Mouse (Mus musculus) forebrain, embryonic 10.5 days (tissue): ENCODE data around the gene Oas2. TPM values are rescaled to one million over a fixed set of nuclear protein-coding genes. Genes with fewer than 3 reads are reported as not detected.

Source experiments
- DNase-seq: peaks from one replicate; pipeline ENCODE4 v3.0.0-alpha.2; 2017; ENCODE audit warnings: low spot score; ENCODE audit errors: extremely low spot score
- H3K27ac ChIP-seq: fragments of 300-500 bp; sonication (generic); 2 replicates; pipeline ENCODE4 v1.5.1; 2016; ENCODE audit warnings: mild to moderate bottlenecking
- H3K27me3 ChIP-seq: fragments of 300-500 bp; sonication (generic); 2 replicates; pipeline ENCODE4 v1.6.1; 2016; ENCODE audit warnings: mild to moderate bottlenecking; ENCODE audit not compliant: poor library complexity, severe bottlenecking
- H3K36me3 ChIP-seq: fragments of 300-500 bp; sonication (generic); replicated peaks from 2 replicates; pipeline ENCODE4 v1.6.1; 2016; ENCODE audit warnings: mild to moderate bottlenecking, moderate library complexity
- H3K4me1 ChIP-seq: fragments of 300-500 bp; sonication (generic); 2 replicates; pipeline ENCODE4 v1.6.1; 2016
- H3K4me3 ChIP-seq: fragments of 300-500 bp; sonication (generic); 2 replicates; pipeline ENCODE4 v1.5.1; 2016; ENCODE audit warnings: mild to moderate bottlenecking, moderate library complexity
- H3K9me3 ChIP-seq: fragments of 300-500 bp; sonication (generic); 2 replicates; pipeline ENCODE4 v1.6.1; 2016; ENCODE audit warnings: mild to moderate bottlenecking, moderate library complexity
- WGBS: fragments of 180-500 bp; shearing (Covaris S2); methylation state at CpG from one replicate; pipeline ENCODE4 v1.1.7; 2016; 5-methylcytosine and 5-hydroxymethylcytosine counted together
- polyA plus RNA-seq: library from polyadenylated mRNA; unstranded; fragments of >200 nt; fragmentation: Nextera tagmentation; extraction: Ambion mirVana; gene quantifications from 2 replicates; pipeline ENCODE4 v1.2.1, GENCODE M21; 2016

Oas2 gene
- polyA plus RNA-seq, 1 experiment from 2014 or later, result not detected

- Histone ChIP-seq H3K4me3 (no peak overlapping the region), H3K27me3 (peaks cover 56% of the 10 kb centered on the region), H3K27ac (no peak overlapping the region), H3K36me3 (no peaks in the 10 kb centered on the region), H3K9me3 (no peaks in the 10 kb centered on the region), H3K4me1 (peaks cover 13% of the 10 kb centered on the region)
- no peak for DNase-seq
- WGBS, result 86% methylated on average over 5 of the region's 5 CpGs
Observed at GRCm38 (mm10) chr5:120687897-120688296, 61.8 kb downstream of the Oas2 start.

DNA sequence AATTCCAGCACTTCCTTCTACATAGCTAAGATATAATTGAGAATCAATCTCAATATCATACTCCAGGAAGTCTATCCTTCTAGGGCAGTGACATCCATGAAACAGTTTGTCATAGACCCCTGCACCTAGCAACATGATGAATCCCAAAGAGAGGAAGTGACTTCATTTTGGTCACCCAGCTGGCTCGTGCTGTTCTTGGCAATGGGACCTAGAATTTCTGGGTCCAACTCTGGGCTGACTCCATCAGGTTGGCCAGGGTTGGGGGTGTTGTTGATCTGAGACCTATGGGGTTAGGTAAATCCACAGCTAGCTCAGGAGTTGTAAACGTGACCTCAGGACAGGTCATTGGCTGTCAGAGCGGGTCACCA is 62.2 kb downstream of the Oas2 start:
- DNase-seq, result no peak
- Histone ChIP-seq H3K4me3 (no peak overlapping the region), H3K27me3 (peaks cover 56% of the 10 kb centered on the region), H3K9me3 (no peaks in the 10 kb centered on the region), H3K36me3 (no peaks in the 10 kb centered on the region), H3K4me1 (peaks cover 17% of the 10 kb centered on the region), H3K27ac (no peak overlapping the region)
- WGBS, result 89% methylated on average over 3 of the region's 3 CpGs

- H3K4me3 ChIP-seq, result no peak overlapping the region
- DNase-seq, result no peak
- H3K27me3 ChIP-seq, result peaks cover 56% of the 10 kb centered on the region
- H3K4me1 ChIP-seq, result peaks cover 22% of the 10 kb centered on the region
- no peak overlapping the region for H3K27ac ChIP-seq
- H3K36me3 ChIP-seq, result no peaks in the 10 kb centered on the region
- 88% methylated on average over 6 of the region's 6 CpGs for WGBS
- H3K9me3 ChIP-seq, result no peaks in the 10 kb centered on the region
Observed at GRCm38 (mm10) chr5:120686749-120687483, 62.7 kb downstream of the Oas2 start.

GRCm38 (mm10) chr5:120685678-120686077 is 64.0 kb downstream of the Oas2 start:
- WGBS, result 86% methylated on average over 8 of the region's 8 CpGs
- Histone ChIP-seq H3K27ac (no peak overlapping the region), H3K36me3 (no peaks in the 10 kb centered on the region), H3K27me3 (peaks cover 56% of the 10 kb centered on the region), H3K4me3 (no peak overlapping the region), H3K4me1 (peaks cover 28% of the 10 kb centered on the region), H3K9me3 (no peaks in the 10 kb centered on the region)
- no peak for DNase-seq

- peaks cover 41% of the 10 kb centered on the region for H3K4me1 ChIP-seq
- H3K27ac ChIP-seq, result no peak overlapping the region
- WGBS, result 8% methylated on average over 24 of the region's 24 CpGs
- H3K4me3 ChIP-seq, result peak overlapping the region; percentile 20
- H3K27me3 ChIP-seq, result peaks cover 64% of the 10 kb centered on the region
- H3K36me3 ChIP-seq, result no peaks in the 10 kb centered on the region
- no peak for DNase-seq
- no peaks in the 10 kb centered on the region for H3K9me3 ChIP-seq
Observed at GRCm38 (mm10) chr5:120682982-120683771, 66.5 kb downstream of the Oas2 start.

DNA sequence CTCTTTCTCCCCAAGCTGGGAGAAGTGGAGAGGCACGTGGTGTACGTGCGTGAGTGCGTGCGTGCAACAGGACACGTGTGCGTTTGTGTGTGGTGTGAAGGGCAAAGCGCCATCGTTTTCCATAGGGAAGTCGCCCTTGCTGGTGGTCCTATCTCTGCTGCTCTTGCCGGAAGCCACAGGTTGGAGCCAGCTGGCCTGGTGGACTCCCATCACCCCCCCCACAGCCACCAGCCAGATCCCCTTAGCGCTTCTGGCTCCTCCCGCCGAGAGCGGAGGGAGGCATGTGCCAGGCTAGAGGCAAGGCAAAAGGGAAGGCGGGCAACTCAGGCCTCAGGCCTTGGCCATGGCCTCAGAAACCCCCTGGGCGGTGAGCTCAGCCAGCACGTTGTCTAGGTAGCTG is 68.7 kb downstream of the Oas2 start:
- peaks cover 41% of the 10 kb centered on the region for H3K4me1 ChIP-seq
- H3K27ac ChIP-seq, result peak overlapping the region; percentile 88
- no peak for DNase-seq
- peaks cover 63% of the 10 kb centered on the region for H3K27me3 ChIP-seq
- peak overlapping the region; percentile 55 for H3K4me3 ChIP-seq
- H3K36me3 ChIP-seq, result no peaks in the 10 kb centered on the region
- 89% methylated on average over 18 of the region's 18 CpGs for WGBS
- H3K9me3 ChIP-seq, result no peaks in the 10 kb centered on the region

Other genes starting within 250 kb of the Oas2 start
- gene Plbd2, start 246.2 kb downstream of the Oas2 start, polyA plus RNA-seq, result 33.0 and 35.5 TPM in 2 replicates
- 3.7 and 4.4 TPM in 2 replicates for gene Slc8b1, start 238.7 kb downstream of the Oas2 start, polyA plus RNA-seq
- 10.7 and 11.7 TPM in 2 replicates for gene Tpcn1, start 161.2 kb downstream of the Oas2 start, polyA plus RNA-seq
- 0.37 and 0.84 TPM in 2 replicates for gene Iqcd, start 160.8 kb downstream of the Oas2 start, polyA plus RNA-seq
- gene Rita1, start 137.3 kb downstream of the Oas2 start, polyA plus RNA-seq, result 16.5 and 17.8 TPM in 2 replicates
- gene Ddx54, start 137.1 kb downstream of the Oas2 start, polyA plus RNA-seq, result 63.3 and 64.1 TPM in 2 replicates
- not detected in 2 replicates for gene Cfap73, start 115.6 kb downstream of the Oas2 start, polyA plus RNA-seq
- gene Rasal1, start 101.0 kb downstream of the Oas2 start, polyA plus RNA-seq, result 0.21 and 0.24 TPM in 2 replicates
- 1.3 and 2.0 TPM in 2 replicates for gene Dtx1, start 37.9 kb downstream of the Oas2 start, polyA plus RNA-seq
- 0.07 and 0.14 TPM in 2 replicates for gene Oas3, start 27.8 kb upstream of the Oas2 start, polyA plus RNA-seq
- not detected in 2 replicates for gene Oas1e, start 45.7 kb upstream of the Oas2 start, polyA plus RNA-seq
- 0.33 and 0.41 TPM in 2 replicates for gene Oas1c, start 62.7 kb upstream of the Oas2 start, polyA plus RNA-seq
- gene Oas1f, start 97.5 kb upstream of the Oas2 start, polyA plus RNA-seq, result not detected in 2 replicates
- gene Oas1h, start 111.6 kb upstream of the Oas2 start, polyA plus RNA-seq, result not detected in 2 replicates
- 0.12 TPM in 1 of 2 replicates, not detected in the other for gene Oas1g, start 137.8 kb upstream of the Oas2 start, polyA plus RNA-seq
- 0.33 and 0.70 TPM in 2 replicates for gene Oas1a, start 157.7 kb upstream of the Oas2 start, polyA plus RNA-seq
- not detected in 2 replicates for gene Oas1d, start 164.7 kb upstream of the Oas2 start, polyA plus RNA-seq